12 mouse cellular contexts compared by ENCODE assay signal in genomic region chr4:124203736-124204135, GRCm38 (mm10).
A peak's percentile ranks its signal among the peaks of the same experiment; 100 is the strongest.
DNase-seq lines count a peak whose midpoint lies in the region; ATAC-seq and TF ChIP-seq lines count a peak whose summit lies in the region.
"Had no signal": no experiment of that assay in that cellular context is flagged by ENCODE, and none has a peak within 500 bp of the region (broad histone marks: within the 10 kb centered on the region; RNA-seq: fewer than 3 reads in every experiment).

No protein-coding gene starts in this region.

- no peak for TF ChIP-seq POLR2A in cortical plate, adult 2 months (IDR thresholded peaks at IDR 0.05; ENCODE audit: extremely low read depth, insufficient read depth, low read length)

- no peaks in the 10 kb centered on the region for H3K27me3 ChIP-seq in midbrain, embryonic 14.5 days (ENCODE audit: control insufficient read depth, insufficient read depth, low read length)

- H3K36me3 ChIP-seq in midbrain, embryonic 14.5 days (ENCODE audit: control insufficient read depth, insufficient read depth, low read length) = no peaks in the 10 kb centered on the region
- H3K36me3 ChIP-seq: hindbrain, embryonic 12.5 days had no signal

- peak; percentile 32 for DNase-seq in heart, postnatal 4 days
- no peak for DNase-seq in heart, adult 11 months
- DNase-seq in retina, embryonic 14.5 days (ENCODE audit: low spot score) = peak; percentile 38
- no peak for DNase-seq in retina, postnatal 1 day
- DNase-seq in testis, postnatal 14 days (ENCODE audit: low spot score) = peak; percentile 28
- no peak for DNase-seq in left cerebral cortex, postnatal 36 days (ENCODE audit: low spot score in 2 of 2)
- no peak for DNase-seq in midbrain, embryonic 14.5 days
- DNase-seq: gastrocnemius, postnatal 10 days; right cerebral cortex, postnatal 14 days had no signal

- H3K9ac ChIP-seq in midbrain, embryonic 14.5 days (replicated peaks; ENCODE audit: low read length) = no peak overlapping the region
- H3K9ac ChIP-seq: hindbrain, embryonic 12.5 days had no signal

- peaks cover 5% of the 10 kb centered on the region; the same call in 1 of the 2 replicates for H3K4me1 ChIP-seq in cortical plate, adult 2 months (ENCODE audit: control insufficient read depth, insufficient read depth, low read length)
- H3K4me1 ChIP-seq in midbrain, embryonic 14.5 days (ENCODE audit: control insufficient read depth, insufficient read depth, low read length) = peaks cover 12% of the 10 kb centered on the region

- no peak overlapping the region for H3K4me2 ChIP-seq in midbrain, embryonic 14.5 days (ENCODE audit: low read length)
- H3K4me2 ChIP-seq: hindbrain, embryonic 12.5 days had no signal

- H3K27ac ChIP-seq in cortical plate, adult 2 months (ENCODE audit: insufficient read depth, low read length) = no peak overlapping the region
- H3K27ac ChIP-seq in midbrain, embryonic 14.5 days (replicated peaks; ENCODE audit: low read depth, low read length) = no peak overlapping the region
- H3K27ac ChIP-seq: hindbrain, embryonic 12.5 days; macrophage had no signal

- intact Hi-C loops in left cerebral cortex, postnatal 36 days (cut with DNase I) = no loop called here

- H3K9me3 ChIP-seq in midbrain, embryonic 14.5 days (ENCODE audit: control insufficient read depth, low read length) = no peaks in the 10 kb centered on the region

- TF ChIP-seq CTCF in cortical plate, adult 2 months (IDR thresholded peaks at IDR 0.05; ENCODE audit: extremely low read depth, insufficient read depth, low read length) = peak; percentile 39; the same call in 1 of the 2 replicates

- H3K4me3 ChIP-seq in cortical plate, adult 2 months (ENCODE audit: insufficient read depth, low read length) = no peak overlapping the region
- no peak overlapping the region for H3K4me3 ChIP-seq in midbrain, embryonic 14.5 days (replicated peaks; ENCODE audit: low read depth, low read length)
- H3K4me3 ChIP-seq: hindbrain, embryonic 12.5 days had no signal

- WGBS in midbrain, embryonic 14.5 days = 75% methylated on average over 2 of the region's 2 CpGs

- ATAC-seq in midbrain, embryonic 14.5 days (ENCODE audit: low FRiP score, low TSS enrichment) = no peak

Comparison
In these comparisons a context has a peak if more than half of its experiments do, and no peak if none do; other contexts are left out.
1. DNase-seq: peak in heart, postnatal 4 days (single experiment), retina, embryonic 14.5 days (single experiment) and testis, postnatal 14 days (single experiment); none in heart, adult 11 months (single experiment), retina, postnatal 1 day (single experiment), left cerebral cortex, postnatal 36 days (0 of 2) and midbrain, embryonic 14.5 days (single experiment).